Mouse (Mus musculus) large intestine, adult 2 months (tissue): ENCODE data around the gene Ctrl. TPM values are rescaled to one million over a fixed set of nuclear protein-coding genes. Genes with fewer than 3 reads are reported as not detected.

Source experiments
- DNase-seq: peaks from one replicate; pipeline ENCODE4 v3.0.0-alpha.2; 2012; ENCODE audit warnings: low read depth, low spot score
- WGBS: fragments of 180-500 bp; shearing (Covaris S2); methylation state at CpG from one replicate; pipeline ENCODE4 v1.1.7; 2018; 5-methylcytosine and 5-hydroxymethylcytosine counted together
- polyA plus RNA-seq: library from polyadenylated mRNA; depleted of rRNA; stranded (reverse); fragments of >200 nt; gene quantifications from 2 replicates; pipeline ENCODE4 v1.2.3, GENCODE M21; 2012; rRNA removed

Gene Ctrl
- polyA plus RNA-seq, 1 experiment = 6.3 TPM

DNA sequence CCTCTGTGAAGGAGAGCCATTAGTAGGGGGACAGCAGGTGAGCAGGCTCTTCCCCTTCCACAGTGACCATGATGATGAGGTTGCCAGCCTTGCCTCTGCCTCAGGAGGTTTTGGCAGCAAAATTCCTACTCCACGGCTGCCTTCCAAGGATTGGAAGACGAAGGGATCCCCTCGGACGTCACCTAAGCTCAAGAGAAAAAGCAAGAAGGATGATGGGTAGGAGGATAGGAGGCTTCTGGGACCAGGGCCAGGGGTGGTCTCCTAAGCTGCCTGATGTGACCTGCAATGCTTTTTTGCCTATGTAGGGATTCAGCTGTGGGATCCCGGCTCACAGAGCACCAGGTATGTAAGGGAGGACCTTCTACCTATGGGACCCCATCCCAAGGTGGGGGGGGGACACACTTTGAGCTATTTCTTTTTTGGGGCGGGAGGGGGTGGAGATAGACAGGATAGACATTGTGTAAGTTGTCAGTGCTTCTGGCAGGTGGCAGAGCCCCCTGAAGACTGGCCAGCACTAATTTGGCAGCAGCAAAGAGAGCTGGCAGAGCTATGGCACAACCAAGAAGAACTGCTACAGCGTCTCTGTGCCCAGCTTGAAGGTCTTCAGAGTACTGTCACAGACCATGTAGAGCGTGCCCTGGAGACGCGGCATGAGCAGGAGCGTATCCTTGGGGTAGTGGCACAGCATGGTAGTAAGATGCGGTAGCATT is 43.8 kb downstream of the Ctrl start:
- no peak for DNase-seq
- WGBS = 97% methylated on average over 12 of the region's 12 CpGs

Other genes with a start within 250 kb of the Ctrl start
- 4.1 and 4.3 TPM in 2 replicates for gene Carmil2, start 247.6 kb downstream of the Ctrl start, polyA plus RNA-seq
- 25.5 and 26.4 TPM in 2 replicates for gene Acd, start 232.8 kb downstream of the Ctrl start, polyA plus RNA-seq
- 9.2 and 11.5 TPM in 2 replicates for gene Pard6a, start 232.7 kb downstream of the Ctrl start, polyA plus RNA-seq
- gene 4933405L10Rik, start 226.2 kb downstream of the Ctrl start, polyA plus RNA-seq = not detected in 2 replicates
- gene Enkd1, start 225.7 kb downstream of the Ctrl start, polyA plus RNA-seq = 5.8 and 6.6 TPM in 2 replicates
- gene Gfod2, start 175.2 kb downstream of the Ctrl start, polyA plus RNA-seq = 5.6 and 8.7 TPM in 2 replicates
- 13.9 and 20.0 TPM in 2 replicates for gene Ranbp10, start 106.5 kb downstream of the Ctrl start, polyA plus RNA-seq
- not detected in 2 replicates for gene Tsnaxip1, start 106.1 kb downstream of the Ctrl start, polyA plus RNA-seq
- 20.5 and 20.6 TPM in 2 replicates for gene Cenpt, start 80.6 kb downstream of the Ctrl start, polyA plus RNA-seq
- 30.3 and 34.5 TPM in 2 replicates for gene Thap11, start 78.7 kb downstream of the Ctrl start, polyA plus RNA-seq
- gene Nutf2, start 73.3 kb downstream of the Ctrl start, polyA plus RNA-seq = 32.0 and 34.5 TPM in 2 replicates
- 37.7 and 51.4 TPM in 2 replicates for gene Edc4, start 53.0 kb downstream of the Ctrl start, polyA plus RNA-seq
- 0.84 and 1.2 TPM in 2 replicates for gene Nrn1l, start 40.3 kb downstream of the Ctrl start, polyA plus RNA-seq
- 20.2 and 21.8 TPM in 2 replicates for gene Pskh1, start 33.4 kb downstream of the Ctrl start, polyA plus RNA-seq
- gene Psmb10, start 4.6 kb upstream of the Ctrl start, polyA plus RNA-seq = 659 and 697 TPM in 2 replicates
- gene Lcat, start 9.5 kb upstream of the Ctrl start, polyA plus RNA-seq = 0.89 and 1.0 TPM in 2 replicates
- gene Slc12a4, start 32.2 kb upstream of the Ctrl start, polyA plus RNA-seq = 9.0 and 12.6 TPM in 2 replicates
- gene Dpep3, start 45.6 kb upstream of the Ctrl start, polyA plus RNA-seq = 0.10 and 0.14 TPM in 2 replicates
- 7.2 and 9.9 TPM in 2 replicates for gene Dus2, start 57.5 kb upstream of the Ctrl start, polyA plus RNA-seq
- gene Dpep2nb, start 72.1 kb upstream of the Ctrl start, polyA plus RNA-seq = not detected in 2 replicates
- 6.3 and 6.7 TPM in 2 replicates for gene Ddx28, start 78.0 kb upstream of the Ctrl start, polyA plus RNA-seq
- 14.8 and 27.1 TPM in 2 replicates for gene Nfatc3, start 125.0 kb upstream of the Ctrl start, polyA plus RNA-seq
- gene Esrp2, start 203.1 kb upstream of the Ctrl start, polyA plus RNA-seq = 19.4 and 32.1 TPM in 2 replicates
- 4.5 TPM in 2 replicates for gene Pla2g15, start 216.5 kb upstream of the Ctrl start, polyA plus RNA-seq
- gene Slc7a6, start 235.0 kb upstream of the Ctrl start, polyA plus RNA-seq = 7.7 and 11.6 TPM in 2 replicates